In the genomic region with DNA sequence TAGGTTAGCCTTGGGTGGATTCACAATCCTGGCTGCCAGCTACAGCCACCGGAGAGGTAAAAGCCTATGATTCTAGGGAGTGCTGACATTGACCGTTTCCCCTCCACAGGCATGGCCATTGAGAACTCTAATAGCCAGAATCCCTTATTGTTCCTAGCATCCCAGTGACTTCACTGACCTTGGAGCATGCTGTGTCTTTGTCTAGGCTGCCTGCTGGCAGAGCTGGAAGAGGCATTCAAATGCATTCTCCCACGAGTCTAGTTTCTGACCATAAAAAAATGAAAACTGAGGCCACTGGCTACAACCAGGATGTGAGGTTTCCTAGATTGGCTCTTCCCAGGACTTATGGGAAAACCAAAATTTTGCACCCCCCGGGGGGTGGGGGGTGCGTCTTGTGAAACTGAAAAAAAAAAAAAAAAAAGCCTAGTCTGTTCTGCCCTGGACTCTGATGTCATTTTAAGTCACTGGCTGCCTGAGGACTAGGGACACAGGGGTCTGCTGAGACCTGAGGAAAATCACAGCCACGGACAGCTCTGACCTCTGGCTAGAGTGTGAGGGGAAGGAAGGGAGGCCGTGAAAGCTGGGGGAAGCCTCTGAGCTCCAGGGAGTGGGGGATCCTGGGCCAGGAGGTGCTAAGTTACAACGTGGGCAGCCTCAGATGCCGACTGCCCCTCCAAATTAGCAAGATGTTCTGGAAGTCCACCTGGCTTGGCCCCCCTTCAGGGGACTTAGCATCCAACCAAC, we compare ENCODE assay signal across 15 mouse cellular contexts. TPM values are rescaled to one million over a fixed set of nuclear protein-coding genes. Genes with fewer than 3 reads are reported as not detected.
DNase-seq lines count a peak whose midpoint lies in the region; ATAC-seq and TF ChIP-seq lines count a peak whose summit lies in the region.
"Had no signal": no experiment of that assay in that cellular context is flagged by ENCODE, and none has a peak within 500 bp of the region (broad histone marks: within the 10 kb centered on the region; RNA-seq: fewer than 3 reads in every experiment).

No protein-coding gene starts in this region.

- peak overlapping the region; percentile 77 for H3K27ac ChIP-seq in heart, embryonic 10.5 days
- H3K27ac ChIP-seq in hindbrain, embryonic 12.5 days = peak overlapping the region; percentile 57; the same call in 1 of the 2 replicates
- peak overlapping the region; percentile 46 for H3K27ac ChIP-seq in midbrain, embryonic 15.5 days
- H3K27ac ChIP-seq: hindbrain, embryonic 15.5 days; liver, embryonic 14.5 days had no signal

- no peak overlapping the region for H3K4me2 ChIP-seq in hindbrain, embryonic 12.5 days (replicated peaks)
- no peak overlapping the region for H3K4me2 ChIP-seq in midbrain, embryonic 15.5 days
- H3K4me2 ChIP-seq: hindbrain, embryonic 15.5 days had no signal

- no peak overlapping the region for H3K9ac ChIP-seq in hindbrain, embryonic 12.5 days
- no peak overlapping the region for H3K9ac ChIP-seq in midbrain, embryonic 15.5 days
- H3K9ac ChIP-seq: hindbrain, embryonic 15.5 days; liver, embryonic 14.5 days had no signal

- H3K4me1 ChIP-seq in heart, embryonic 10.5 days = peaks cover 16% of the 10 kb centered on the region
- H3K4me1 ChIP-seq in hindbrain, embryonic 12.5 days = peaks cover 14% of the 10 kb centered on the region
- peaks cover 4% of the 10 kb centered on the region; the same call in 1 of the 2 replicates for H3K4me1 ChIP-seq in midbrain, embryonic 15.5 days
- H3K4me1 ChIP-seq in lung, adult 2 months (ENCODE audit: control insufficient read depth, insufficient read depth, low read length) = no peaks in the 10 kb centered on the region

- peaks cover 17% of the 10 kb centered on the region for H3K36me3 ChIP-seq in heart, embryonic 10.5 days
- peaks cover 13% of the 10 kb centered on the region; the same call in 1 of the 2 replicates for H3K36me3 ChIP-seq in hindbrain, embryonic 12.5 days
- H3K36me3 ChIP-seq in midbrain, embryonic 15.5 days (replicated peaks) = no peaks in the 10 kb centered on the region; the same call in 1 of the 2 replicates

- no peaks in the 10 kb centered on the region for H3K27me3 ChIP-seq in heart, embryonic 10.5 days (ENCODE audit: insufficient read depth, poor library complexity, severe bottlenecking)
- no peaks in the 10 kb centered on the region for H3K27me3 ChIP-seq in hindbrain, embryonic 12.5 days
- H3K27me3 ChIP-seq in midbrain, embryonic 15.5 days (replicated peaks) = no peaks in the 10 kb centered on the region
- H3K27me3 ChIP-seq: hindbrain, embryonic 15.5 days; Patski had no signal

- peak; percentile 21; the same call in 1 of the 2 replicates for ATAC-seq in hindbrain, embryonic 12.5 days (ENCODE audit: low FRiP score)
- ATAC-seq in midbrain, embryonic 15.5 days (replicated peaks) = no peak
- ATAC-seq in monocyte, adult 5-6 weeks (replicated peaks; ENCODE audit: insufficient number of reproducible peaks, low FRiP score, low TSS enrichment, poor library complexity, severe bottlenecking) = no peak
- ATAC-seq: Patski had no signal

- no peak overlapping the region for H3K4me3 ChIP-seq in heart, embryonic 10.5 days
- H3K4me3 ChIP-seq in hindbrain, embryonic 12.5 days = no peak overlapping the region
- H3K4me3 ChIP-seq in midbrain, embryonic 15.5 days = no peak overlapping the region
- H3K4me3 ChIP-seq in lung, adult 2 months (replicated peaks; ENCODE audit: extremely low read depth, low read depth, low read length) = no peak overlapping the region
- H3K4me3 ChIP-seq: hindbrain, embryonic 15.5 days had no signal

- intact Hi-C loops in heart, postnatal 25 days (cut with DNase I) = no loop called here

- no peak for TF ChIP-seq CTCF in lung, adult 2 months (IDR thresholded peaks at IDR 0.05; ENCODE audit: insufficient read depth, low read length)

- no peak for DNase-seq in heart, embryonic 10.5 days (ENCODE audit: low spot score)
- DNase-seq in heart, postnatal 25 days (ENCODE audit: low spot score) = no peak
- peak; percentile 96 for DNase-seq in ZHBTc4 (ENCODE audit: low read depth, low spot score)
- no peak for DNase-seq in adrenal gland, postnatal 25 days
- no peak for DNase-seq in lung, adult 2 months
- DNase-seq: cerebellum, adult 9-11 months; kidney, postnatal 25 days; spleen, adult 18-20 months; thymus, adult 18-20 months had no signal

- no peak for TF ChIP-seq POLR2A in lung, adult 2 months (IDR thresholded peaks at IDR 0.05; ENCODE audit: borderline replicate concordance, extremely low read depth, low read depth, low read length)

- 47% methylated on average over 9 of the region's 9 CpGs for WGBS in heart, embryonic 10.5 days
- 14% methylated on average over 9 of the region's 9 CpGs for WGBS in hindbrain, embryonic 12.5 days
- WGBS in midbrain, embryonic 15.5 days = 12% methylated on average over 9 of the region's 9 CpGs
- WGBS in lung, adult 2 months = 69% methylated on average over 9 of the region's 9 CpGs

- no peaks in the 10 kb centered on the region for H3K9me3 ChIP-seq in heart, embryonic 10.5 days
- H3K9me3 ChIP-seq in hindbrain, embryonic 12.5 days (replicated peaks) = no peaks in the 10 kb centered on the region
- H3K9me3 ChIP-seq in midbrain, embryonic 15.5 days = no peaks in the 10 kb centered on the region
- H3K9me3 ChIP-seq: hindbrain, embryonic 15.5 days had no signal

RNA-seq across cellular contexts. Expression of a gene that starts 54.4 kb away (rescaled TPM):
- polyA plus RNA-seq in heart, embryonic 10.5 days (2016; fragmentation: Nextera tagmentation; extraction: Ambion mirVana) = 21.0 and 25.9 TPM in 2 replicates
- total RNA-seq in heart, postnatal 25 days (2021) = 1 to 10 TPM; 7.3 to 8.6 TPM
- 7.1 and 8.7 TPM in 2 replicates for polyA plus RNA-seq in hindbrain, embryonic 12.5 days (2016; fragmentation: Nextera tagmentation; extraction: Ambion mirVana)
- 8.1 and 8.5 TPM in 2 replicates for polyA plus RNA-seq in midbrain, embryonic 15.5 days (2015; fragmentation: Nextera tagmentation; extraction: Ambion mirVana)
- total RNA-seq in adrenal gland, postnatal 25 days (2021) = 1.8 and 5.2 TPM in 2 replicates
- 12.9 and 16.5 TPM in 2 replicates for polyA plus RNA-seq in lung, adult 2 months (2012; rRNA removed)
- 57.2 to 77.8 TPM (median 58.7 TPM) in 3 replicates for total RNA-seq in monocyte, adult 5-6 weeks (2017)
